Mouse (Mus musculus): ENCODE data around the gene Ankrd36.

Ankrd36 gene

GRCm38 (mm10) chr11:5684283-5684682 is 114.8 kb downstream of the Ankrd36 start:
- DNase-seq = no peak

- peak; percentile 69 for DNase-seq
Observed at GRCm38 (mm10) chr11:5691775-5692174, 122.3 kb downstream of the Ankrd36 start.

- DNase-seq = no peak
Observed at GRCm38 (mm10) chr11:5700808-5701207, 131.3 kb downstream of the Ankrd36 start.

- DNase-seq = no peak
Observed at GRCm38 (mm10) chr11:5701300-5701699, 131.8 kb downstream of the Ankrd36 start.

- DNase-seq = no peak
Observed at GRCm38 (mm10) chr11:5701821-5702220, 132.3 kb downstream of the Ankrd36 start.

GRCm38 (mm10) chr11:5702271-5702956 is 132.9 kb downstream of the Ankrd36 start:
- DNase-seq = no peak

GRCm38 (mm10) chr11:5702957-5703332 is 133.5 kb downstream of the Ankrd36 start:
- DNase-seq = no peak

- DNase-seq = no peak
Observed at GRCm38 (mm10) chr11:5703341-5703740, 133.9 kb downstream of the Ankrd36 start.

GRCm38 (mm10) chr11:5705972-5706371 is 136.5 kb downstream of the Ankrd36 start:
- DNase-seq = no peak

GRCm38 (mm10) chr11:5706874-5707529 is 137.5 kb downstream of the Ankrd36 start:
- DNase-seq = no peak

- DNase-seq = peak; percentile 95
Observed at GRCm38 (mm10) chr11:5707530-5708353, 138.3 kb downstream of the Ankrd36 start.

GRCm38 (mm10) chr11:5715179-5715578 is 145.7 kb downstream of the Ankrd36 start:
- no peak for DNase-seq

GRCm38 (mm10) chr11:5715630-5716105 is 146.2 kb downstream of the Ankrd36 start, which contains the start of gene Mrps24:
TSS of gene Mrps24 (minus strand) at chr11:5715680.
- DNase-seq = no peak

- no peak for DNase-seq
Observed at GRCm38 (mm10) chr11:5716246-5716645, 146.8 kb downstream of the Ankrd36 start.

- DNase-seq = no peak
Observed at GRCm38 (mm10) chr11:5716938-5717705, 147.6 kb downstream of the Ankrd36 start.

GRCm38 (mm10) chr11:5718611-5719354 is 149.3 kb downstream of the Ankrd36 start:
- DNase-seq = no peak

- no peak for DNase-seq
Observed at GRCm38 (mm10) chr11:5729582-5729981, 160.1 kb downstream of the Ankrd36 start.

GRCm38 (mm10) chr11:5732401-5732800 is 162.9 kb downstream of the Ankrd36 start:
- no peak for DNase-seq

- DNase-seq = no peak
Observed at GRCm38 (mm10) chr11:5734323-5734722, 164.8 kb downstream of the Ankrd36 start.

GRCm38 (mm10) chr11:5737137-5737536 is 167.7 kb downstream of the Ankrd36 start:
- DNase-seq = no peak
